Mouse (Mus musculus): ENCODE measurements around the gene Gdpd5.

Gene Gdpd5

DNA sequence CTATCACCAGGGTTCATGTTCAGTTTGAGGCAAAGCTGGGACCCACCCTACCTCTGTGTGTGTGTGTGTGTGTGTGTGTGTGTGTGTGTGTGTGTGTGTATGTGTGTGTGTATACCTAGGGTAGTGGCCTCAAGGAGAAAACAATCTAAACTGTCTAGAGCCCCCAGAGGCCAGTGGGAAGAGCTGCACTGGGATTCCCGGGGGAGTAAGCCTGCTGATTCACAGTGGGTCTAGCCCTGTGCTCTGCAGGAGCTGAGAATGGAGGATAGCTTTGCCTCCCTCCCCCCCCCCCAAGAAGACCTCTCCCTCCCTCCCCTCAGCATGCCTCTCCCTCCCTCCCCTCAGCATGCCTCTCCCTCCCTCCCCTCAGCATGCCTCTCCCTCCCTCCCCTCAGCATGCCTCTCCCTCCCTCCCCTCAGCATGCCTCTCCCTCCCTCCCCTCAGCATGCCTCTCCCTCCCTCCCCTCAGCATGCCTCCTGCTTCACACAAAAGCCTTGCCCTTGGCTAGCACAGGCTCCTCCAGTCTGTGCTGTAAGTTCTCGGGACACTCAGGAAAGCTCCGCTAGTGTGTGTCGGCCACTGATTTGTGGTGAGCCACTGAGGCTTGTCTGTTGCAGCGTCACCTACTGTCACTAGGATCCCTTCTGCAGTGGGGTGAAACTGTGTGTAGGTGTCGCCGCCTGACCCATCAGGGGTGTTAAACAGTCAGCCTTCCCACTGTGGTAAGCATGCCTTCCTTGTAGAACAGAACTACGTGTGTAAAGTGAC lies 24.4 kb downstream of the Gdpd5 start:
- no peak for DNase-seq

DNA sequence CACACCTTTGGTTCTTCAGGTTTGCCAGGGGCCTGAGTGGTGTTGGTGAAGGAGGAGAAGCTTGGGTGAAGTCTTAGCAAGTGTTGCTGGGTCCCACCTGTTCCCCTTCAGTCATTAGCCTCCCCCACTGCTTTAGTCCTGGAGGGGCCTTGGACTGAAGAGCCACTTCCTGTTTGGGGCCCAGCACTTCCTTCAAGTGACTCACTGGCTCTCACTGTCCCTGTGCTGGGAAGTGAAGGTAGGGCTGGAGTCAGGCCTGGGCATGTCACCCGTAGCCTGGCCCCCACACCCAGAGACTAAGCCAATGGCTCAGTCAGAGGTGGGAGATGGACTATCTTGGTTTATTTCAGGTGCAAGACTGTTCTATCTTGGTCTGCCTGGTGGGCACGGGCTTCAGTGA lies 26.4 kb downstream of the Gdpd5 start:
- DNase-seq: no peak

DNA sequence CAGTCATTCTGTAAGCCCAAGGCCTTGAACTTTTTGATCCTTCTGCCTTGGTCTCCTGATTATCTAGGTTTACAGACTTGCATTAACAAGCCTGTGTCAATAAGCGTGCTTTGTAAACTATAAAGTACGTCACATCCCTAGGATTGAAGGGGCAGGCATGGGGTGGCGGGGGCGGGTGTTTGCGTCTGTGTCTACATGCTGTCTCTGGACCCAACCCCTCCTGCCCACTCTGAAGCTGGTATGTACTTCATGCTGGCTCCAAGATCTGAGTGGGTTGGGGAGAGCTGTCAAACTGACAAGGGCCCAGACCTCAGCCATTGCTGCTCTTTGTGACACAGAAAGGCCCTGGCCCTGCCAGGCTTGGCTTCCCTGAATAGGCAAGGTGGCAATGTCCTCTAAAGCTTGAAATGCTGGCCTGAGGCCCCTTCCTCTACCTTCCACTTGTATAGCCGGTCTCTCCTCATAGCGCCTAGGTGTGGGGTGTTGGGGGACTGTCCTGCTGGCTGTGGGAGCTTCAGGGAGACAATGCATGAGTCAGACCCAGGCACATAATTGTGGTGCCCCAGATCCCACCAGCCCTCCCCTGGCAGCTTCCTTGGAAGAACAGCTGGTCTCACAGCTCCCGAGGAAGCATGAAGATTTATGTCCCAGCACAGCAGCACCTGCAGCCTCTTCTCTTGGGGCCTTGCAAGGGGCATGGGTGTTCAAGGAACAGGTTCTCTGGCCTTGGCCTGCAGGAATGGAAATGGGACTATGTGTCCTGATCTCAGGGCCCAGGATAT lies 28.4 kb downstream of the Gdpd5 start:
- DNase-seq: no peak

DNA sequence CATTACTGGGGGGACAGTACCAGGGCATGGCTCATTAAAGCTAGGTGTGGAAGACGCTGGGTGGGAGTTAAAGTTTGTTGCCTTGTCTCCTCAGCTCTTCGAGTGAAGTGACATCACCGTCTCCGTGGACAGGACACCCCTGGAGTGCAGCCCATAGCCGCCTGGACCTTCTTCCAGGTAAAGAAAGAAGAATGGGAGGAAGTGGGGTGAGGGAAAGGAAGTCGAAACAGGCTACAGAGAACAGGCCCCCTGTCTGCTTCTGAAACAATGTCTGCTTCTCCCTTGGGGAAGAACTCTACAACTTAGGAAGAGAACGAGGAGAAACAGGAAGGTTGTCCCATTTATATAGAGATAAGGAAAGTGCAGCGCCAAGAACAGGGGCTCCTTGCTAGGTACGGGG lies 29.1 kb downstream of the Gdpd5 start:
- no peak for DNase-seq

DNA sequence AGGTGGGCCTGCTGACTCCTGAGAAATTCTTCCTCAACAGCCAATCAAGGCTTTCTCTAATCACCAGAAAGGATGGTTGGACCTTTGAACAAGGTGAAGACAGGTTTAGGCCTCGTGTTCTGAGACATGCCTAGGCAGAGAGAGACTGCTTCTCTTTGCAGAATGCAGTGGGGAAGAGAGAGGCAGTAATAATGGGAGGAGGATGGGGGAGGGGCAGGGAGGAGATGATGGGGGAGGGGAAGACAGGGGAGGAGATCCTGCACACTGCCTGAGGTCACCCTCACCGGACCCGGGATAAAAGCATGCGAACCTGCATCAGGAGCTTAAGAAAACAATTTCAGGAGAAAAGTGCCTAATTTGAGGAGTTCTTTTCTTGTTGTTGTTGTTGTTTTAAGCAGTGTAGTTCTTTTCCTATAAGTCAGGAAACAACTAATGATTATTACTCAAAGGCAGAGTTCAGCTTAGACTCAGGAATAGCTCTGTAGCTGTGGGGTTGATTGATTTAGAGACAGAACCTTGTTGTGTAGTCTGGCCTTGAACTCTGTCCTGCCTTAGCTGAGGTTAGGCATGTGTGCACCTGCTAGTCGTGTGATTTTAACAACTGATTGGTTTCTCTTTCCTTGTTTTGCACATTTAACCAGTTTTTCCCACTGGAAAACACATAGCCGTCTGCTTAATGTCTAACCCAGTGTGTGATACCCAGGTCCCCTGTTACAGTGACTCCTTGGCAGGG lies 30.0 kb downstream of the Gdpd5 start:
- no peak for DNase-seq

DNA sequence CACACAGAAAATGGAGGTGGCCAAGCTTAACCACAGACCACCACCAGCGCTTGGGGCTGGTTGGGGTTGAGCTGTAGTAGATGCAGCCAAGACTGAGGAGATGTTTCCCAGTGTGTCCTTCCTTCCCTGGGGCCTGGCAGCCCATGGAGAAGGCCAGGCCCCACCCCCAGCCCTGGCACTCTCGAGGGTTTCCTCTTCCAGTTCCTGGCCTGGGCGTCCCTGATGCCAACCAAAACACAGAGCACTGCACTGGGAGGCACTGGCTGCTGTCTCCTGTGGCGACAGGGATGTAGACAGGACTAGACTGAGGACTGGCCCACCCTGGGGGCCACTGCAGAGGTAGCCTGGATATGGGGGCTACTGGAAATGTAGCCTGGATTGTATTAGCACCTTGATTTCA lies 33.8 kb downstream of the Gdpd5 start:
- DNase-seq: no peak

DNA sequence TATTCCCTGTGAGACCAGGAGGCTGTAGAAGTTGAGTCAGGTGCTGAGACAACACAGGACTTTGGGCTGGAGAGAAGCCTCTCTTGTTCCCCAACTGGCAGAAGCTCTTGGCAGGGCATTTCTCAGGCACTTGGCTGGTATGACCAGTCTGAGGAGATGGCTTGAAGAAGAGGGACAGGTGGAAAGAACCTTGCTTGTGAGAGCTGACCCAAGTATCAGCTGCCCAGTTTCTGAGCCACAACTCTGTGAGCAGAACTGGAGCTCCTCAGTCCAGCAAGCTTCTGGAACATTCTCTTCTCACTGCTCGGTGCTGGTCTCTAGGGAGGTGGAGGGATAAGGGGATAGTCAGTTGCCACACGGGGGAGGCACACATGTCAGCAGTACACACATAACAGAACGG lies 38.1 kb downstream of the Gdpd5 start:
- DNase-seq: no peak

DNA sequence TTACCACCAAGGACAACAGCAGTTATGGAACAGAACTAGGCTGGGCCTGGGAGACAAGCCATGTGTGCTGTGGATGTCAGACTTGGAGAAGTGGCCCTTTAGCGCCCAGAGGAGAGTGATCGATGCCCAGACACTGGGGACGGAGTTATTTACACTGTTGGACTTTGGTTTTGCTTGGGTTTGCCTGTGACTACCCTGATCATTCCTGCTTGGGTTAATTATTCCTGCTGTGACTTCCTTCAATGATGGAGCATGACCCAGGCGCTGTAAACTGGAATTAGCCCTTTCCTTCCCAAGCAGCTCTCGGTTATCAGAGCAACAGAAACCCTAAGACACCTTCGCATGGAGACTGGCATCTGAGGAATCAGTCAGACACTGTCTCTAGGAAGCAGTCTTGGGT lies 39.8 kb downstream of the Gdpd5 start:
- DNase-seq: peak; percentile 34 to 59

DNA sequence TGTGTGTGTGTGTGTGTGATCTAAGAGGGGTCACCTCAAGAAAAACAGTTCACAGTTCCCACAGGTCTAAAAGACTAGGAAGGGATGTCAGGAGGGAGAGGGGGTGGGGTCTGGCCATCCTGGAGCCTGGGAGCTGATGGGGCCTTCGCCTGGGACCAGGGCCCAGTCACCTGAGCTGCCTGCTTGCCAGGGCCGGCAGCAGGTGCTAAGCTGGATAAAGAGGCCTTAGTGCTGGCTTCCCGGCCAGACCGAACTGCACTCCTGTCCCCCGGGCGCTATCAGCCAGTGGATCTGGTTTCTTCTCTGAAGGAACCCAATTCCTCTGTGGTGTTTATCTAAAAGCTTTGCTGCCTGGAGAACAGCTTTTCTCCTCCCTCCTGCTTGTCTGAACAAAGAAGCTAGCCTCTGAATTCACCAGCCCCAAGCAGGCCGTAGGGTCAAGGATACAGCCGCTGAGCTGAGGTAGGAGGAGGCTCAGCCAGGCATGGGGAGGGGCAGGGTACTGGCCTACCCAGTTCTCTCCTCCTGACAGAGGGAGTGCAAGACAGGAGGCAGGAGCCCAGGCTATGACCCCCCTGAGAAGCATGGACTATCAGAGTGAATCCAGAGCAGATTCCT lies 43.4 kb downstream of the Gdpd5 start:
- peak; percentile 23 to 70 for DNase-seq

DNA sequence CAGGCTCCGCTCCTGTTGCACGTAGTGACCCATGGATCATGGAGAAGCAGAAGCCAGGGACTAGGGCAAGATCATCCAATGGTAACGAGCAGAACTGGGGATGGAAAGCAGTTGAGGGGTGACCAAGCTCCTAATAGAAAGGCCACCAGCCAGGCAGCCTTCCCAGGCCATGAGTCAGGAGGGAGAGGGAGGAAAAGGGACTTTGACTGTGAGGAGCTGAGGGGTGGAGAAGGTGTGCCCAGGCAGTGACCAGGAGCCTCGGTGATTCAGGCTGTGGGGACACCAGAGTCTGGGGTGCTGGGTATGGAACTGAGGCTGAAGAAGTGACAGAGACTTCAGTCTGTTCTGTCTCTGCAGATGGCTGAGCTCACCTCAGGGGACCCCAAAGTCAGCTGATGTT lies 44.5 kb downstream of the Gdpd5 start:
- no peak for DNase-seq

DNA sequence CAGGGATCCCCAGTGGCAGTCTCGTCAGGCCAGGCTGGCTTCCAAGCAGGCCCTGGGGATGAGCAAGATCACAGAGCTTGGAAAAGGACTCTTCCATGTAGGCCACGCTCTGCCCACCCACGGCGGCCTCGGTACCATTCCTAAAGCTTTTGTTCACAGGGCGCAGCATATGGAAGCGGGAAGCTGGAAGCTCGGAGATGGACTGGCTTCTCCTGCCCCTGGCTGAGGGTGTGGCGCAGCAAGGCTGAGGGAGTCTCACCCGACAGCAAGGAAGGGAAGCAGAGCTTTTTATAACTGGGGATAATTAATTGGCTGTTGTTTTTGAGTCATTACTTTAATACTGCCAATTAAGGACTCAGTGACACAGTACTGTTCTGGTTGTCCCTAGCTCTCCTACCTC lies 45.8 kb downstream of the Gdpd5 start:
- DNase-seq: no peak

DNA sequence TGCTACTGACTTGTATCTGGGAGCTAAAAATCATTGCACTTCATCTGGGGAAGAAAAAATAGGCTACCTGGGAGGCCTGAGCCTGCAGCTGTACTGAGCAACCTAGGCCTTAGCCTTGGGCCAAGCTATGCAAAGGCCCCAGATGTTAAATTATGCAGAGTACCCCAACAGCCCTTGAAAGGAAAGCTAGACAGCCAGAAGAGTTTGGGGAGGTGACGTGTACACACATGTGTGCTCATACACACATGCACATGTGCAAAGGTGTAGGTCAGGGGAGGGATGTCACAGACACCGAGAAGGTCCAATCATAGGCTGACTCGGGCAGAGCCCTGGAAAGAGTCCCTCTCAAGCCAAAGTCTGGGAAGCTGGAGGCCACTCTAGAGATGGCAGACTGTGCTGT lies 46.8 kb downstream of the Gdpd5 start:
- DNase-seq: no peak

DNA sequence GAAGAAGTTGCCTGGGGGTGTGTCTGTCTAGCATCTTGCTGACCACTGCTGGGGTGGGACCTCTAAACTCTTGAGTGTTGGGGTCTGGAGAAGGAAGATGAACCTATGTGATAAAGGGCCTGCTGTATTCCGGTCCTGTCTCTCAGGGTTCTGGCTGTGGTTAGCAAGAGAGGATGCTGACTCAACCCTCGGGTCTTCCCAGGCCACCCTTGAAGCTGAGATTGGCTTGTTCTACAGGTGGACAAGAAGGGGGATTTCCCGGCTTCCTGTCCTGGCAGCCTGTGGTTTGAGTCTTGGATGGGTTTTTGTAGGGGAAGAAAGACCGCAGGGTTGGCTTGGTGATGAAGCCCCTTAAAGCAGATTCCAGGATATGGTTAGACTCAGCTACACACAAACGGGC lies 47.6 kb downstream of the Gdpd5 start:
- DNase-seq: no peak

DNA sequence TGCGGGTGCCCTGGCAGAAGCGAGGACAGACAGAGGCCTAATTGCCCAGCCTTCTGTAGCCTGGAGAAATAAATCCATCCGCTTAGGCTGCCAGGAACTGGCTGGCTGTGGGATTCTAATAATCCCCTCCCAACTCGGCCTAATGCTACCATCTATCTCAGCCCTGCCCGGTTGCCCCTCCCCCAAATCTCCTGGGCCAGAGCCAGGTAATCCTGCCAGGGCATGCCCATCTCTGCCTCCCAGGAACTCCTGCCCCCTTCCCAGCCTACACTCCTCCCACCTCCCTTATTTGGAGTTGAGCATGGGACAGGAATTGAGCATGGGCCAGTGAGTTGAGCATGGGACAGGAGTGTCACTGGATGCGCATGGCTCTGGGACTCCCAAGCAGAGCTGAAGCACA lies 48.6 kb downstream of the Gdpd5 start:
- no peak for DNase-seq

DNA sequence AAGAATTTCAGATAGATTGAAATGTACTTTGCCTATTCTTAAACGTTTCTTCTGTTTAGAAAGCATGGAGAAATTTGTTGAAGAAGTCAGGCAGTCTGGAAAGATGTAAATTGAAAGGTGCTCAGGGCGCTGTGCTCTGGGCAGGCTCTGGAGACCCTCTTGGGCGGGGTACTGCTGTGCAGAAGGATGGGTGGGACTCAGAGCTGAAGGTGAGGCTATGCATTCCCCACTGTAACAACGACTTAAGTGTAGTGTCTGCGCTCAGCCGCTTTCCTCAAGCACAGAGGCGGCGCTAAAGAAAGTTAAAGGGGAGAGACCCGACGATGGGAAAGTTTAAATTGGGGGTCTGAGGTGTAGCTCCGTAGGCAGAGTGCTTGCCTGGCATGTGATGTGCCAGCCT lies 49.0 kb downstream of the Gdpd5 start:
- no peak for DNase-seq

DNA sequence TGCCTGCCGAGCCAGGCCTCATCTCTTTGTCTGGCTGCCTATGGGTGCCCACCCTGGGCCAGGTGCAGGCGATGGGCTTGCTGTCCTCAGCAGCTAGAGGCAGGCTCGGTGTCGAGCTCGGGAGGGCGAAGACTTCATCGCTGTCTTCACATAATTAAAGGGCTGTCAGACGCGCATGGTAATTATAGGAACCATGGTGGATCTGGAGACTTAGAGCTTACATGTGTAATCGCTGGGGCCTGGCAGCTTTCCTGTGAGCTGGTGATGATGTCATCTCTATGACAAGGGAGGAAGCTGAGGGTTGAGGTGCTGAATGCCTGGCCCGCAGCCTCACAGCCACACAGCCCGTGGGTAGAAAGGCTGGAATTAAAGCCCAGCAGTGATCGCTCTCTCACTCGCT lies 51.0 kb downstream of the Gdpd5 start:
- no peak for DNase-seq

DNA sequence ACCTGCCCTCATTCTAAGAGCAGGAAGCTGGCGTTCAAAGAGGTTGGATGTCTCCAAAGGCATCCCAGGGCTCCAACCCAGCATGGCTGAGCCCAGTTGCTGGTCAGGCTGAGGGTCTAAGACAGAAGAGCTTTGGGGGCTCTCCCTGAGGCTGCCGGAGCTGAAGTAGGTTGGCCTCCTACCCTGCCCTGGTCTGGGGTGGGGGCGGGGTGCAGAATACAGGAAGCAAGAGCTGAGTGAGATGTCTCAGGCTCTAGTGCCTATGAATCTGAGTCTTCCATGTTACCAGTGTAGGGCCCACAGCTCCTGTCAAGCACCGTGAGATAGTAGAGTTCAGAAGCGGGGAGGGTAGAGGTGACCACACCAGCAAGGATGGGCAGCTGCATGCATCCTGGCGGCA lies 51.6 kb downstream of the Gdpd5 start:
- no peak for DNase-seq

DNA sequence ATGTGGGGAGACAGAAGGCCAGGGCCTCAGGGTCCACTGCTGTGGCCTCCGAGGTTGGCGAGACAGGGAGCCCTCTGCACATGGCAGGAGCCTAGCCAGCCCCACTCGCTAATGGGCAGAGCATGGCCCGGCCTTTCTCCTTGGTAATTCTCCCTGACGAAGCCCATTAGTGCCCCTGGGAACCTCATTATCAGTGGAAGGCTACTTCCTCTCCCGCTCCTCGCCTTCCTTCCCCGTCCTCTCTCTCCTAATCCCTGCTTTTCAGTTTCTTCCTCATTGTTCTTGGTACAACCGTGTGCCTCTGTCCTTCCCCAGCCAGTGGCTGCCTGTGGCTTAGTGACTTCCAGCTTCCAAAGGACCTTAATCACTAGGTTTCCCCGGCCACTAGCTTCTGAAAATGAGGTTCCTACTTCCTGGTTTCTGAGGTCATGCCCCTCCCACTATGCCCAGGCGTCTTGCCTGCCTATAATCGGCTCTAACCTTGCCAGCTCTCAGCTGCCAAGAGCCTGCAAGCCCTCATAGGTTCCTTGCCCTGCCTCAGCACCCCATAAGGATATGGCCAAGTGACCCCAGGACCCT lies 53.5 kb downstream of the Gdpd5 start:
- no peak for DNase-seq

DNA sequence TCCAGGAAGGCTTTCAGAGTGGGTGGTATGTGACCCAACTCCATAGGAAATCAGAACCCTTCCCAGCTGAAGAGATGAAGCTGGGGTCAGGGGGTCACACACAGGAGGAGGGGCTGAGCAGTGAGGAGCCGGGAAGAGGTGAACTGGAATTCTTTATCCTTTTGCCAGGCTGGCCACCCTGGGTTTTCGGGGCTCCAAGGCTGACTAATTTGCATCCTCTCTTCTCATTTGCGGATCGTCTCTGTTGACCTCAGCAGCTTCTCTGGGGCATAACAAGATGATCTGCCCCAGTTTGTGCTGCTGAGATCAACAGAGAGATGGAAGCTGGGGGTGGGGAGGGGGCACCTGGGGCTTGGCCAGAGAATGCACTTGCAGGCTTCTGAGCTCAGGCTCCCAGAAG lies 55.3 kb downstream of the Gdpd5 start:
- DNase-seq: no peak

DNA sequence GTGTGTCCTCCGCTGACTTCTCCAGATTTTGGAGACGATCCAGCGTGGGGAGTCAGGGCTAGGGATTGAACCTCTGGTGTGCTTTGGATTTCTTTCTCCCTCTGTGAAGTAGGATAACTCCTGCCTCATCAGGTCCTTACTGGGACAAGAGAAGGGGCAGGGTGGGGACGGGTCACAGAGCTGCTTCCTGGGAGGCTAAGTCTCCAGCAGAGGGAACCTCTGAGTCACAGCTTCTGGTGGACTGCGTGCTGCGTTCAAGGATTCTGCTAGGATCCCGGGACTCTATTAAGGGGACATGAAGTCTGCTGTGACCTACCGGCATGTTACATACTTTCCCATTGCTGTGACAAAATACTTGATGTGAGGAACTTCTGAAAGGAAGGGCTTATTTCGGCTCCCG lies 57.7 kb downstream of the Gdpd5 start:
- no peak for DNase-seq

DNA sequence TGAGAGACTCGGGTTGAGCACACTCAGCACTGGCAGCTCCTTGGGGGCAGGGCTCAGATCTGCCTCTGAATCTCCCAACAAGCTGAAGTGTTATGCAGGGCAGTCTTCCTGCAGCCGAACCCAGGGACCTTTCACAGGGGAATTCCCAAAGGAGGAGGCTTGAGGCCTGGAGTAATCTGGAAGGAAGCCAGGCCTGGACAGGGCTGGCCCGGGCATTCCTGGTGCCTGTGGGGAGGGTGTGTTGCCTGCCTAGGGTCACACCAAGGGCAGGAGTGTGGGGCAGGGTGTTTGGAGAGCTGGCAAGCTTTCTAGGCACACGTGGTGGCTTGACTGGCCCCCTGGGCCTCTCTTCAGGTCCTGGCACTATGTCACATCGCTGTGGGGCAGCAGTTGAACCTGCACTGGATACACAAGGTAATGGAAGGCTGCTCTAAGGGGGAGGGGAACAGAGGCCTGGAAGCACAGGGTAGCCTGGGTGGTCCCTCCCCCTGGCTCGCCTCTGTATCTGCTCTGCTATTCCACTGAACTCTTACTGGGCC lies 60.4 kb downstream of the Gdpd5 start:
- peak; percentile 81 to 93 for DNase-seq

DNA sequence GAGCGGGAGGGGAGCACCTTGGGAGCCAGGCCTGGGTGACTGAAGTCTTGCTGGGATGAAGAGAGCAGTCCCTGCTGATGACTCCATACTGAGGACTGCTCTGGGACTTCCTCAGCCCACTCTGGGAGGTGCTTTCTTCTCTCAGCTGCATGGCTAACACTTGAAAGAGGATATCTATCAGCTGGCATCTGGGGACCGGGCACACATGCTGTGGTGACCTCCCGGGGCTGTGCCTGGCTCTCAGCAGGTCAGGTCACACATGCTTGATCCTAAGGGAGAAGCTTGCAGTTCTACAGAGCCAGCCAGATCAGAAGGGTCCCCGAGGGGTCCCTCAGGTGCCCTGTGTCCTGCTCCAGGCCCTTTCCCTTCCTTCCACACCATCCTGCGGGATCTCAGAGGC lies 62.0 kb downstream of the Gdpd5 start:
- no peak for DNase-seq

DNA sequence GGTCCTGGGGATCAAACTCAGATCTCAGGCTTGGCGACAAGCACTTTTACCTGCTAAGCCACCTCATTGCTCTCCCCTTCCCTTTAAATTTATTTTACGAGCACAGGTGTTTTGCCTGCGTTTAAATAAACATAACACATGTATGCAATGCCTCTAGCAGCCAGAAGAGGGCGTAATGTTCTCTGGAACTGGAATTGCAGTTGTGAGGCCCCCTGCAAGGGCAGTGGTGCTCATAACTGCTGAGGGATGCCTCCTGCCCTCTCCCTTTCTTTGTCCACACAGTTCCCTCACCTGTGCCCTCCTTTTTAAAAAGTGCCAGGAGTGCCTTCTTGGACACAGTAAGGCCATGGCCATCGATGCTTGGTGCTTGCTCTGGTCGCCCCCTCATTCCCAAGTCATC lies 62.8 kb downstream of the Gdpd5 start:
- DNase-seq: peak in 1 of 2 experiments; percentile 30

Data from kidney, postnatal 25 days (tissue).